Mouse (Mus musculus) limb, embryonic 14.5 days (tissue): ENCODE data around the gene Malsu1. TPM values are rescaled to one million over a fixed set of nuclear protein-coding genes. Genes with fewer than 3 reads are reported as not detected.

Experiments used
- ATAC-seq: fragments of 200-750 bp; cut with Nextera tagmentation; 2 replicates; pipeline ENCODE4 v1.8.0; 2017; ENCODE audit warnings: low read depth, moderate number of reproducible peaks, moderate TSS enrichment; ENCODE audit not compliant: low FRiP score
- DNase-seq: peaks from one replicate; pipeline ENCODE4 v3.0.0-alpha.2; 2015; ENCODE audit warnings: low spot score
- H3K27ac ChIP-seq: fragments of 300-500 bp; sonication (generic); replicated peaks from 2 replicates; pipeline ENCODE4 v1.5.1; 2014; ENCODE audit warnings: low read depth, mild to moderate bottlenecking, low read length, moderate library complexity, mixed read lengths
- H3K27me3 ChIP-seq: fragments of 300-500 bp; sonication (generic); 2 replicates; pipeline ENCODE4 v1.6.1; 2014; ENCODE audit warnings: low read length, mixed read lengths; ENCODE audit not compliant: control insufficient read depth, insufficient read depth
- H3K36me3 ChIP-seq: fragments of 300-500 bp; sonication (generic); 2 replicates; pipeline ENCODE4 v1.6.1; 2014; ENCODE audit warnings: mild to moderate bottlenecking, low read length, moderate library complexity, mixed read lengths; ENCODE audit not compliant: control insufficient read depth, insufficient read depth
- H3K4me1 ChIP-seq: fragments of 300-500 bp; sonication (generic); 2 replicates; pipeline ENCODE4 v1.6.1; 2014; ENCODE audit warnings: antibody characterized with exemption, low read length, mixed read lengths; ENCODE audit not compliant: control insufficient read depth, insufficient read depth
- H3K4me2 ChIP-seq: fragments of 300-500 bp; sonication (generic); replicated peaks from 2 replicates; pipeline ENCODE4 v1.6.1; 2014; ENCODE audit warnings: low read depth, mild to moderate bottlenecking, low read length, moderate library complexity; ENCODE audit not compliant: severe bottlenecking
- H3K4me3 ChIP-seq: fragments of 300-500 bp; sonication (generic); replicated peaks from 2 replicates; pipeline ENCODE4 v1.5.1; 2014; ENCODE audit warnings: low read length
- H3K9ac ChIP-seq: fragments of 300-500 bp; sonication (generic); 2 replicates; pipeline ENCODE4 v1.6.1; 2014; ENCODE audit warnings: mild to moderate bottlenecking, low read depth, low read length, moderate library complexity; ENCODE audit not compliant: severe bottlenecking
- H3K9me3 ChIP-seq: fragments of 300-500 bp; sonication (generic); 2 replicates; pipeline ENCODE4 v1.6.1; 2016; ENCODE audit warnings: low read length; ENCODE audit not compliant: control insufficient read depth
- POLR2A ChIP-seq: fragments of 200-500 bp; IDR thresholded peaks from 2 replicates; pipeline ENCODE4 v1.8.0; 2012; ENCODE audit warnings: inconsistent platforms, mild to moderate bottlenecking, moderate library complexity, borderline replicate concordance; ENCODE audit not compliant: insufficient read depth, insufficient read length; ENCODE audit errors: extremely low read depth
- WGBS: fragments of 180-500 bp; shearing (Covaris S2); extraction: QIAGEN DNeasy Blood & Tissue Kit; methylation state at CpG from one replicate; pipeline ENCODE4 v1.1.7; 2014; 5-methylcytosine and 5-hydroxymethylcytosine counted together
- polyA plus RNA-seq, 2 experiments: library from polyadenylated mRNA; depleted of rRNA in 1 of 2; stranded (reverse) in 1 of 2; unstranded in 1 of 2; fragments of >200 nt; fragmentation: Nextera tagmentation in 1 of 2; extraction: Ambion mirVana in 1 of 2; gene quantifications; 2 replicates each; pipeline versions ENCODE4 v1.2.1 to v1.2.3; 2012 to 2014

Malsu1 gene
- polyA plus RNA-seq, 2 experiments = 27.4 to 72.1 TPM

DNA sequence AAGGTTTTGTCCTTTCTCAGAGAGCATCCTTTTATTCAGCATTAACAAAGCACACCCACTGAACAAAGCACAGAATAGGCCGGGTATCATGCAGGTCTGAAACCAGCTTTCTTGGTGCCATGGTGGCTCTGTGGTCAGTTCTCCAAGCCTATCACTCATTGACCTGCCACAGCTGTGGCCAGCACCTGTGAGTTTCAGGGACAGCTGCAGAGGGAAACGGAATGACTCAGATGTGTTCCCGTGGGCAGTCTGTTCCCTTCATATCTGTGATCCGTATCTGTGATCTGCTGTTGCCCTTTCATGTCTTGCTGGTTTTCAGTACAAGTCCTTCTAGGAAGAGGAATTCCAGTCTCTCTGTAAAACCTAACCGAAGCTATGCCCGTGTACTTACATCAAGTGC, 27.1 kb upstream of the Malsu1 start:
- no peaks in the 10 kb centered on the region for H3K36me3 ChIP-seq
- WGBS = 58% methylated on average over 6 of the region's 6 CpGs
- no peak for ATAC-seq

DNA sequence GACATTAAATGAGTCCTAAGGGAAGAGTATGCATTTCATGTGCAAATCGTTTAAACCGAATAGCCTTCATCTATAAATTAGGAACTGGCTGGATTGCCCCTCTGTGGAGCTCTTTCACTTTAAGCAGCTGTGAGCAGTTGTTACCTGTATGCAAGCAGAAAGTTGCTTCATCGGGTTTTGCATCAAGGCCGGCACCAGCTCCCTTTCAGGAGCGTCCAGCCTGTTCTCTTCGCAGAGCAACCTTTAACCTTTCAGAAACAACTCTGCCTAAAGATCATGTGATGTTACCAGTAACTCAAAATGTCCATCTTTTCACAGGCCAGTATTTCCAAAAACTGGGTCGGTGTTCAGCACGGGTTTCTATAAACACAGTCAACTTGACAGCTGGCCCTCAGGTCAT, 26.6 kb upstream of the Malsu1 start:
- H3K9ac ChIP-seq = no peak overlapping the region
- DNase-seq (no peak), ATAC-seq (no peak)
- H3K4me1 ChIP-seq = no peaks in the 10 kb centered on the region
- WGBS = 61% methylated on average over 8 of the region's 8 CpGs
- H3K27ac ChIP-seq = no peak overlapping the region
- H3K9me3 ChIP-seq = no peaks in the 10 kb centered on the region
- H3K4me2 ChIP-seq = no peak overlapping the region
- no peaks in the 10 kb centered on the region for H3K36me3 ChIP-seq
- H3K27me3 ChIP-seq = no peaks in the 10 kb centered on the region
- no peak overlapping the region for H3K4me3 ChIP-seq
- TF ChIP-seq POLR2A = no peak

More for the DNA sequence above, 27.1 kb upstream of the Malsu1 start:
- Histone ChIP-seq H3K27me3 (no peaks in the 10 kb centered on the region), H3K4me1 (no peaks in the 10 kb centered on the region), H3K4me3 (no peak overlapping the region), H3K9me3 (no peaks in the 10 kb centered on the region), H3K4me2 (no peak overlapping the region), H3K27ac (no peak overlapping the region), H3K9ac (no peak overlapping the region)
- TF ChIP-seq POLR2A = no peak
- no peak for DNase-seq

DNA sequence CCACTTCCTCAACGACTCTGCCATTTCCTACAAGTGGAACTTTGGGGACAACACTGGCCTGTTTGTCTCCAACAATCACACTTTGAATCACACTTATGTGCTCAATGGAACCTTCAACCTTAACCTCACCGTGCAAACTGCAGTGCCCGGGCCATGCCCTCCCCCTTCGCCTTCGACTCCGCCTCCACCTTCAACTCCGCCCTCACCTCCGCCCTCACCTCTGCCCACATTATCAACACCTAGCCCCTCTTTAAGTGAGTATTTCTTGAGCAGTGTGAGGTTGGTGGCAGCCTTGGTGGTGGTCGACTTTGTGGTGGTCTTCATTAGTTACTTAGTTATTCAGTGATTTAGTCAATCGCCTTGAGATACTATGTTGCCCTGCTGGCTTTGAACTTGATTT, 25.7 kb upstream of the Malsu1 start:
- H3K27me3 ChIP-seq = no peaks in the 10 kb centered on the region
- no peaks in the 10 kb centered on the region for H3K4me1 ChIP-seq
- H3K9ac ChIP-seq = no peak overlapping the region
- ATAC-seq (no peak), DNase-seq (no peak)
- no peaks in the 10 kb centered on the region for H3K36me3 ChIP-seq
- WGBS = 71% methylated on average over 10 of the region's 10 CpGs
- no peak overlapping the region for H3K4me3 ChIP-seq
- H3K27ac ChIP-seq = no peak overlapping the region
- TF ChIP-seq POLR2A = no peak
- H3K9me3 ChIP-seq = no peaks in the 10 kb centered on the region
- H3K4me2 ChIP-seq = no peak overlapping the region

DNA sequence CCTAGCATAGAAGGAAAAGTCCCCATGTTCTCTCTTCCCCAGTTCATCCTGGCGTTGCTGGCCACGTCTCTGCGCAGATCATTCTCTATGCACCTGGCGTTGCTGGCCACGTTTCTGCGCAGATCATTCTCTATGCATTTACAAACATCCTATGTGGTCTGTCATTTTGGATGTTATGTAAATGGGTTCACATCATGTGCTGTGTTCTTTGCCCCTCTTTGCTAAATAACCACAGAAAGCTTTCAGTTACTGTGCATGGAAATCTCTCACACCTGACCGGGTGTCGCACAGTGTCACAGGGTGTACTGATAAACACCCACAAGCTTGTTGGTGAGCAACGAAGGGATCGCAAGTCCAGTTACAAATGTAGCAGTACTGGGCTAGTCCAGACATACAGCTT, 25.2 kb upstream of the Malsu1 start:
- DNase-seq (no peak), ATAC-seq (no peak)
- TF ChIP-seq POLR2A = no peak
- H3K4me1 ChIP-seq = no peaks in the 10 kb centered on the region
- no peaks in the 10 kb centered on the region for H3K27me3 ChIP-seq
- no peaks in the 10 kb centered on the region for H3K36me3 ChIP-seq
- H3K4me2 ChIP-seq = no peak overlapping the region
- H3K9me3 ChIP-seq = no peaks in the 10 kb centered on the region
- no peak overlapping the region for H3K27ac ChIP-seq
- no peak overlapping the region for H3K9ac ChIP-seq
- 87% methylated on average over 10 of the region's 10 CpGs for WGBS
- no peak overlapping the region for H3K4me3 ChIP-seq

DNA sequence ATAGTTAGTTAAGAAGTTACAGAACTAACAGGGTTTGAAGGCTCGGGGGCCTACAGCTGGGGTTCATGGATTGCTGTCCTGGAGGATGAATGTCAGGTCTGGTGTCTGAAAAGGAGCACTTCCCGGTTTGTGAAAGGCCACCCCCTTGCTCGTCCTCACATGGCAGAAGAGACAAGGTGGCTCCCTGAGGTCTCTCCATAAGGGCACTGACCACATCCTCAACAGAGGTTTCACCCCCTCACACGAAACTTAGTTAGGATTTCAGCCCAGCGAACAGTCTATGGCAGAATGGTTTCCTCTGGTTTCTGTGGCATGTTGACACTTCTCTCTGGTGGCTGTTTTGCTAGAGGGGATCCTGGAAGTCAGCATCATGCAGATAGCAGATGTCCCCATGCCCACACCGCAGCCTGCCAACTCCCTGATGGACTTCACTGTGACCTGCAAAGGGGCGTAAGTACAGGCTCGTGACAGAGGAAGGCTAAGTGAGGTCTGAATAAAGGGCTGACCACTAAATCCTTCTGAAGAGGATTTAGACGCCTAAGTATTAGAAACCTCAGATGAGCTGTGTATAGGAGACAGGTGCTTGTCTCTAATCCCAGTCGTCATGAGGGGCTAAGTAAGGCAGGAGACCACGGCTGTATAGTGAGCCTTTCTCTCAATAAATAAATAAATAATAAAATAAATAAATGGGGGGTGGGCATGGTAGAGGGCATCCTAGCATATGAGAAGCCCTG, 22.8 kb upstream of the Malsu1 start:
- no peak for ATAC-seq

DNA sequence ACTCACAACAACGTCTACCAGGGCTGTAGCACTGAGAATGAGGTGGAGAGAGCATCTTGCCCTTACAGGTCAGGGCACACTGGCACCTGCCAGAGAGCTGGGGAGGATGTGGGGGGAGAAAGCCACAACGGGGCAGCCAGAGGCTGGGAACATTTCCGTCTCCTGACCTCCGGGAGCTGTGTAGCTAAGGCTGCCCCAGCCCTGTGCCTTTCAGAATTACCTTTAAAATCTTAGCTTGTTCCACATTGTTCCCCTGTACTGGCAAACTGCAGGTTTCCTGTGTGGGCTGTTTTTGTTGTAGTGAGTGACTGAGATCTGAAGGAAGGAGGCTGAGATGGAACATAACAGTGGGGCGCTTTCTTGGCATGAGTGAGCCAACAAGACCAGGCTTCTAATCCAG, 21.4 kb upstream of the Malsu1 start:
- Histone ChIP-seq H3K9ac (no peak overlapping the region), H3K9me3 (no peaks in the 10 kb centered on the region), H3K4me3 (no peak overlapping the region), H3K4me2 (no peak overlapping the region), H3K36me3 (no peaks in the 10 kb centered on the region), H3K27ac (no peak overlapping the region), H3K27me3 (no peaks in the 10 kb centered on the region), H3K4me1 (no peaks in the 10 kb centered on the region)
- no peak for TF ChIP-seq POLR2A
- ATAC-seq (no peak), DNase-seq (no peak)
- WGBS = 69% methylated on average over 5 of the region's 5 CpGs

More for the DNA sequence above, 22.8 kb upstream of the Malsu1 start:
- H3K4me3 ChIP-seq = no peak overlapping the region
- no peaks in the 10 kb centered on the region for H3K27me3 ChIP-seq
- H3K27ac ChIP-seq = no peak overlapping the region
- H3K4me1 ChIP-seq = no peaks in the 10 kb centered on the region
- WGBS = 72% methylated on average over 11 of the region's 11 CpGs
- H3K9ac ChIP-seq = no peak overlapping the region
- no peaks in the 10 kb centered on the region for H3K36me3 ChIP-seq
- DNase-seq = no peak
- no peaks in the 10 kb centered on the region for H3K9me3 ChIP-seq
- H3K4me2 ChIP-seq = no peak overlapping the region
- no peak for TF ChIP-seq POLR2A
